Mouse (Mus musculus) cerebellum, postnatal 25 days (tissue): ENCODE results near the gene Twf1.

Source experiments
- DNase-seq, 2 experiments: peaks; one replicate each; pipeline ENCODE4 v3.0.0; 2021; ENCODE audit warnings: mixed read lengths in 2 of 2

Twf1 gene

DNA sequence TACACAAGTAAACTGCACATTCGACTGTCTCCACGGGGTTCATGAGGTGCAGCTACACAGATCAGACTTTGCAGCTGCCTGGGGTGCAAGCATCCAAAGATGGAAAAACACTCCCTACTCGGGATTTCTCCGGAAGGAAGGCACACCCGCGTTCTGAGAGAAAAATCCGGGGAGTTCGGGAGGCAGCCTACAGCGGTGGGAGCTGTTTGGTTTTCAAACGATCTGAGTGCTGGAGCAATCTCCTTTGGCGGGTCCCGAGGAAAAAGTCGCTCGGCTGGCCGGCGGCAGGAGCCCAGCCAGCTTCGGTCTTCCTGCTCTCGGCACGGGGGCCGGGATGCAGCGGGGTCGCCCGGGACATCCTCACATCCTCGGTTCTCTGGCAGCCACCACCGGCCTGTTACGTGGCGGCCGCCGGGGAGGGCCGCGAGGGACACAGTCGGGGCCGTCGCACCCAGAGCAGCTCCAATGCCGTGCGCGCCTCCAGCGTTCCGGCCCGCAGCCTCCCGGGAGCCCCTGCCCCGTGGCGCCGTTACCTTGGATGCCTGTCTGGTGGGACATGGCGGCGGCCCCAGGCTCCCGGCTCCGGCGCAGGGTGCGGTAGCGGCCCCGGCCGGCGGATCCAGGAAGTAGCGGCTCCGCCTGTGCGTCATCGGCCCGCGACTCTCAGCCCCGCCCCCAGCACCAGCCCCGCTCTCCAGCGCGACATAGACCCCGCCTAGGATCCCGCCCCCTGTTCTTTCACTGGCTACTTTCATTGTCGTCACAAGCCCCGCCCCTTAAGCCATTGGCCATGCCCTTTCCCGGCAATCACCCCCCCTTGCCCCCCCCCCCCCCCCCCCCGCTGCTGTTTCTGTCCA lies at the start of gene Twf1:
Gene Twf1, minus strand, starts transcription at position 671 of the 857 bp plus-strand sequence.
- DNase-seq: peak; percentile 99 to 100

DNA sequence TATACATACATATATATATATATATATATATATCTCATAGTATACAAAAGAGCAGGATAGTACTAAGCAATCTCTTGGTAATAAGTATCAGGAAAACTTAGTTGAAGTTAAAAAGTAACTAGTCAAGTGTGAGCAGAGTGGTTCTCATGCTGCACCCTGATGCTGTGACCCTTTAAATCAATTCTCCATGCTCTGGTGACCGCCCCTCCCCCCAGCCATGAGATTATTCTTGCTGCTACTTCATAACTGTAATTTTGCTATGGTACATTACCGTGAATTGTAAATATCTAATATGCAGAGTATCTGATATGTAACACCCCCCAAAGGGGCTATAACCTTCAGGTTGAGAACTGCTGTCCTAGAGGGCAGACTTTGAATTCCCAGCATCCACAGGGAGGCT lies 49.4 kb upstream of the Twf1 start:
- no peak for DNase-seq

DNA sequence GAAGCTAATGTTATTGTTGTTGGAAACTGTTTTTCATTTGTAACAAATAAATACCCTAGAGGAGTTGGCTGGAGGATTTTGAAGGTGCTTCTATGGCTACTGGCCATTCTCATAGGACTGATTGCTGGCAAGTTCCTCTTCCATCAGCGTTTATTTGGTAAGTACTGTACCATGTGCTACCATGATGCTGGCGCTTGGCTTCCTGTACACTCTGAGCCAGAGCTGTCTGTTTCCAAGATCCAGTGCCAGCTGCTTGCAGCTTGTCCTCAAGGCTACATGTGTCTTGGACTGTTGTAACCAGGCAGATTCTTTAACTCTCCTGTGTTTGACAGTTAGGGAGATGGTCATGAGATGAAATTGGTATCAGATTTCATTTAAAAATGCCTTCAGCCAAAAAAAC lies 48.5 kb upstream of the Twf1 start:
- no peak for DNase-seq

DNA sequence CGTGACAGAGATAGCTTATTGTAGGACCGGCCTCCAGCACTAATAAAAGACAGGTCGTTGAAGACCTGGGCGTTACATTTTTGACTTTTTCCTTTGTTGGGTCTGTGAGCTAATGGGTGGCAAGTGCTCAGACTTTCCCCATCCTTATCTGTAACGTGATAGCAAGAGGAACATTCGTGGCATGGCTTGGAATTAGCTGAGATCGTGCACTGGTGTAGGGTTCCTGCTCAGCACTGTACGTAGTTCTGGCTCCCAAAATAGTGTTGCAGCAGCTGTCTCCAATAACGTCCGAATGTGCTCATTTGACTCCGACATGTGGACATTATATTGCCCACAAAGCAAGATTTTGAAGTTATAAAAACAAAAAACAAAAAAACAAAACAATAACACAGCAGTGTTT lies 44.8 kb upstream of the Twf1 start:
- DNase-seq: no peak

DNA sequence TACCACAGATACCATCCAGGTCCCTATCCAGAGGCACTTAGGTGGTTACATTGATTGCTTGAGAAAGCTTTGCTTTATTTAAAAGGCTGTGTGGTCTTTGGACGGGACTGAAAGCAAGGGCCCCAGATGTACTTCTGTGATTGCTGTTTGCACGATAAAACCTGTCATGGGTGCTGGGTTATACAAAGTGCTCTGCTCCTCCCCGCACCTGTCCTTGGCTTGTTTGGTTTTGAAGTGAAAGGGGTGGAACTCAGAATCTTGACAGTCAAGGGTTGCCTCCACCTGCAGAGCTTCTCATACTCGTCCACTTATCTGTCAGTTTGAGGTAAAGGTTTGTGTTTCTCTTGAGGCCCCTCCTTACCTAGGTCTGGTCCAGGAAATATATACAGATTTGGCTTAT lies 40.9 kb upstream of the Twf1 start:
- no peak for DNase-seq

DNA sequence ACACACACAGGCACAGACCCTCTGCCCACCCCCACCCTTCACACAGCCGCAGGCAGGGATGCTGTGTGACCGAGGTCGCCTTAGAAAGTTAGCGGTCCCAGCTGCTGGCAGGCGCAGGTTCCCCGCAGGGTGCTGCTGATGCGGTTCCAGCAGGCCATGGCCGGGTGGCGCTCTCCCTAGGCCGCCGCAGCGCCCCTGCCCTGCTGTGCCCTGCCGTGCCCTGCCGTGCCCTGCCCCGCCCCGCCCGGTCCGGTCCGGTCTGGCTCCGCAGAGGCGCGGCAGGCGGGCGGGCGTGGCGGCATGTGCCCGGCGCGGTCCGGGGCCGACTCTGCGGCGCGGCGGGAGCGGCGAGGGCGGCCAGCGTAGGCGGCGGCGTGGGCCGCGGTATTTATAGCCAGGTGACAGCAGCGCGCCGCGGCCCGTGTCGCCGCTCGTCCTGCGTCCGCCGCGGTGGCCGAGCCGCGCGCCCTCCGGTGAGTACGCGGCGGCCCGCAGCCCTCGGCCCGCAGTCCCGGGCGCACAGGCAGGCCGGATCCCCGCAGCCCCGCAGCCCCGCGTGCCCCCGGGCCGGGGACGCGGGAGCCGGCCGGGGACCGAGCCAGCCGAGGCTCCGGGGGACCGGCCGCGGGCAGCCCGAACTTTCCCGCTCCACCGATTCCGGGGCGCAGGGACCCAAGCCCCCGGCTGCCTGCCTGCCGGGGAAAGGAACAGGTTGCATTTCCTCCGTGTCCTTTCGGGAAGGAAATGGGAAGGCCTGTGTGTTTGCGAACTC lies 39.3 kb upstream of the Twf1 start, which contains the start of gene Tmem117:
Gene Tmem117, plus strand, starts transcription at position 403 of the 772 bp plus-strand sequence.
- peak; percentile 74 to 84 for DNase-seq

DNA sequence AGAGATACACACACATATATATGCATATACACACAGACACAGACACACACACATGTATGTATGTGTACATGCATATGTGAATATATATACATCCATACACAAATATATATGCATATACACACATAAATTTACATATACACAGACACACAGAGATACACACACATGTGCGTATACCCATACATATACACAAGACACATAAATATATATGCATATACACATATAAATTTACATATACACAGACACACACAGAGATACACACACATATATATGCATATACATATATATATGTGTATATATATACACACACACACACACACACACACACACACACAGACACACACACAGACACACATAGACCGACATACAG lies 38.8 kb upstream of the Twf1 start:
- no peak for DNase-seq

DNA sequence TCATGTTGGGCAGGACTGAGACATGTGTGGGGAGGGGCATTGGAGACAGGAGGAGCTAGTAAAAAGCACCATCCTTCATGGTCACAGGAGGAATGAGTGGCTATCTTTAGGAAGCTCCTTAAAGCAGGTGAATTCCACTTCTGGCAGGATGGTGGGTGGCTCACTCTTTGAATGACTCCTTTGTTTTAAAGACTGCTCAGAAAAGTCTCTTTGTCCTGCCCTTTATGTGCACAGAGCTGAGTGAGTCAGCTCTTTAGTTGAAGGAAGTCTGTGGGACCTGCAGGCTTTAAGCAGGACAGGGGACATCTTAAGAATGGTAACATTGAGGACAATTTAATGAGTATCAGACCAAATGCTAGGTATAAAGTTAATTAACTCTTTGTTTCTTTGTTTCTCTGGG lies 31.2 kb upstream of the Twf1 start:
- no peak for DNase-seq

DNA sequence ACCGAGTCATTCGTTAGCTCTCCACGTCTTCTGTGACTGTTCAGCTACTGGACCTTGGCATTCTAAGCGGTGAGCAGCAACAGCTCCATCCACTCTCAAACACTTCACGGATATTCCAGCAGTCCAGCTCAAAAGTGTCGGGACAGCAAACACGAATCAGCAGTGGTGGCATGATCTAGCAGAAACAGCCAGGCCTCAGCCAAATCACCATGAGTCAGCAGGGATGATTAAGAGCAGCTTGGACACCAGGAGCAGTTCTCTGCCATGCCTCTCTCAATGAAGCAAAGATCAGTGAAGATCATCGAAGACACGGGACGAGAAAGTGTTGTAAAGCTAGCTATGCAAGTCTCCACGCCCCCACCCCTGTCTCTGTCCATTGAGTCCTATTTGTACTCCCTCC lies 26.3 kb upstream of the Twf1 start:
- no peak for DNase-seq

DNA sequence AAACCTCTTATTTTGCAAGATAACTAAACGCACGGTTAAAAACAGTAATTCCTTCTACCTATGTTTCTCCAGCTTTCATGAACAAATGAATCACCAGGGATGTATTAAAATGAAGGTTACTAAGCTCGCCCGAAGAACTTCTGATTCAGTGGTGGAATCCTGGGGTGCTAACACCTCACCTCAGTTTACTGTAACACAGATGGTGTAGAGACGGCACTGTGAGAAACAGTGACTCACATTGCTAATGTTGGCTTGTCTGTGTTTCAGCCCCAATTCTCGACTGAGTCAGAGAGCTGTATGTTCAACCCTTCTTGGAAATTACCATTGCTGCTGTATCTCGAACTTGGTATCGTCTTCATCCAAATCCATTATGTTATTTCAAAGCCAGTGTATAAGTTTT lies 18.1 kb upstream of the Twf1 start:
- DNase-seq: no peak

DNA sequence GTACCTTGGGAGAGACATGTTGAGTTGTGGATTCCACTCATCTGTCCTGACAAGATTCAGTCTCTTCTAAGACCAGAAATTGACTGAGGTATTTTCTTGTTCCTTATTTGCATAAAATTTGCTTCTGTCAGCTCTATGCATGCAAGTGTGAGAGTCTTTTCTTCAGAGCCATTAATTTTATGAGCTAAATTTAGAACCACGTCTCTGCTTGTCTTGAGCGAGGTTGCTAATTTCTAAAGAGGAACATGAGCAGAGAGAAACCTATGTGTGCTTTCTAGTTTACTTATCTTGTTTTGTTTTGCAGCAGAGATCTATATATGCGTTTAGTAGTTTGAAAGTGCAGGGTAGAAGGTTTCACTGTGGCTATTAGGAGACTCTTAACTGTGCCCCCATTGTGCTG lies 12.8 kb upstream of the Twf1 start:
- DNase-seq: no peak

DNA sequence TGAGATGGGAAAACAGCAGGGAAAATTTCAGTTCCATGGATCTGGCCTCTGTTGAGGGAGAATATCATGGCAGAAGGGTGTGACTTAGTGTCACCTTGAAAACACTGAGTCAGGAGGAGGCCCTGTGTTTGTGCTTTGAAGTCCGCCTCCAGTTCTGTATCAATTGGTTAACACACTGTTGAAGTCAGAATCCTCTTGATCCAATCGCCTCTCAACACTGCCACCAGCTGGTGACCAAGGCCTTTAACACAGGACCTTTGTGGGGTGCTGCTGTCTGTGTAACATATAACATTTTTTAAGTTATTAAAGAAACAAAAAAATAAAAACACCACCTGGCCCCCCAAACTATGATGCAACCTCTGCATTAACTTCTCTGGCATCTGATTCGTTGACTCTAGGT lies 11.7 kb upstream of the Twf1 start:
- peak; percentile 53 to 80 for DNase-seq

DNA sequence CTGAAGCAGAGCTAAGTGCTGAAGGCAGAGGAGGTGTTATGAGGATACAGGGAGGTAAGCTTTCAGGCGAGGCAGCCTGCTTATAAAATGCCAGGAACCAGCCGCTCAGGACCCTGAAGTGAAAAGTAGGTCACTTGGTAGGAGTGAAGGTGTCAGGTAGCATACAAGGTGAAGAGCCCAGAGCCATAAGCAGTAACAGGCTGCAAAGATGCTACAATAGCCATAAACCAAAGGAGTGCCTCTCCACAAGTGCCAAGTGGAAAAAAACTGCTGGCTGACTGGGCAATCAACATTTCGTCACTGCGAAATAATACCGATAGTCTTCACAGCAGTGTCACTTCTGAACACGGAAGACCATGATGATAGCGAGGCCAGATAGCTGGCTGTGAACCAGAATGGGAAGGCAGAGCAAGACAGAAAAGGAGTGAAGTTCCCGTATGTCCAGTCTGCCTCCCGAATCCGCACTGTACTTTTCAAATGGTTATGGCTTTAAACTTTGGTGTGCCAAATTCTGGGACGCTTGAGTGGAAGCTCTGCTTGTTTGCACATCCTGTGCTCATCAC lies 10.5 kb upstream of the Twf1 start:
- DNase-seq: no peak

DNA sequence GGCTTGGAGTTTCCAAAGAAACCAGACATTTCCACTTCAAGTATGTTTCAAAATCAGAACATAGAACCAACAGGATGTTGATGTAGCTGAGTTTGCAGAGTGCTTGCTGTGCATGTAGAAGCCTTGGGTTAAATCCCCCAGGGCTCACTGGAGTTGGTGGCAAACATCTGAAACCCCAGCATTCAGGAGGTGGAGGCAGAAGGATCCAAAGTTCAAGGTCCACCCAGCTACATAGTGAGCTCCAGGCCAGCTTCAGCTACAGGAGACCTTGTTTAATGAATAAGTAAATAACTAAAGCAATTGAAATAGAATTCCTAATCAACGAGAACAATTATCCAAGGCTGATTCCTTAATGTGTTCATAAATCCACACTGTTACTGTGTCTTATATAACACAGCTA lies 3.9 kb upstream of the Twf1 start:
- DNase-seq: no peak

DNA sequence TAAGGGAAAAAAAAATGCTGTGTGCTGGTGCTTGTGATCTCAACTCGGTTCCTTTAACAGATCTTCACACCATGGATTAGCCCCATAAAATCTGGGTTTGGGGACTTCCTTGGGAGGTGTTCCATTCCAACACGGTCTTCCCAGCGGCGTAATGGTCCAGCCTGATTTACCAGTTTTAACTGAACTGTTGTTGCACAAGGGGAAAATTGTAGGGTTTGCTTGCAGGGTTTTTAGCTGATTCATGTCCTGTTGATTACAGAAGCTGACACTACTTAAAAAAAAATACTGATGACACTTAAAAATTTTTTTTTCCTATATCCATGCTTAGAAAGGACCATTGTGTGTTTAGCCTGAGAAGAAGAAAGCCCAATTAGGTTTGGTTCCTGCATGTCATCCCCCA lies 1.7 kb upstream of the Twf1 start:
- DNase-seq: no peak

DNA sequence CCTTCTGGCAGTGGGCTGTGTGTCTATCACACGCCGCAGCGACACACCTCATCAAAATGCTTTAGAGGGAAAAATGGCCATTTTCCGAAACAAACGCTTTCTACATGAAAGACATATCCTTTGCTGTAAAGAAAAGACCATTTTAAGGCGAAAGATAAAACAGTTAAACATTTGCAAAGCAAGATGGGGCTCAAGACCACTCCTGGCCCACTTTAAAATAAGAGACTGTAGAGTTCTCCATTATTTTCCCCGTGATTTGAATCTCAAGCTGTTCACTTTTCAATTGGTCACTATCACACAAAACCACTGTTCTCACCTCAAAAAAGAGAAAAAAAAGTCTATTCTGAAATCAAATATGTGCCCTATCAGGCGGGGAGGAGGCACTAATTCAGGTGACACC lies 394 bp upstream of the Twf1 start:
- no peak for DNase-seq

DNA sequence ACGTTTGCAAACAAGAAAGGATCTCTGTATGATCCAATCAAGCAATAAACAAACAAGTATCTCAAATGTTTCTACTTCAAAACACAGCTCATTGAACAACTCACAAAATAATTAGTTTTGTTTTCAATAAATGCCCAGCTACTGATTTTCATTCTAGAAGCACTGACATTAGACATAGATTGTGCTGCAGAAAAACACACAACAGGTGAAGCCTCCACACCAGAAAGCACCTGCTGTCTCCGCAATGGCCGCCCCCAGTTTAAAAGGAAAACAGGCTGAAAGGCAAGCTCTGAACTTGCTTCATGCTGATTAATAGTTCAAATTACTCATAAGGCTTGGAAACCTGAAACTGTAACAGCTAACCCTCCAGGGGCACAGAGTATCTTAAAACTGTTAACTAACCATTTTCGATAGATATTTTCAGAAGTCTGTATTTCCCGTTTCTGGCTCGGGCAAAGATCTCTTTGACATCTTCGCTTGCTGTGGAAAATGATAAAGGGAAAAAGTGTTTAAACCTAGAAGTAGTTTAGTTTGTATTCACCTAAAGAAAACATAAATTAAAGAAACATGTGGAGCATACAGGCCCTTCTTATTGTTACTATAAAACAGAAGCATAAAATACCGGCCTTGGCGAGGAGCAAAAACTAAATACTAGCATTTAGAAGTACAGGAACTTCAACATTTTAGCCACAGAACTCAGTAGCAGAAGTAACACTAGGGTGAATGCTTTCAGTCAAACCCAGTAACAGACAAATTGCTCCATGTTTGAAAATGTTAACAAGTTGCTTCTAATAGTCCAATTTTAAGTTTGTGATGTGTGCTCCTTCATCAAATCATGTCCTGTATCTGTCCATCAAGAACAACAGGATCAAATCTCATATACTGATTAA lies 1.6 kb downstream of the Twf1 start:
- DNase-seq: no peak

DNA sequence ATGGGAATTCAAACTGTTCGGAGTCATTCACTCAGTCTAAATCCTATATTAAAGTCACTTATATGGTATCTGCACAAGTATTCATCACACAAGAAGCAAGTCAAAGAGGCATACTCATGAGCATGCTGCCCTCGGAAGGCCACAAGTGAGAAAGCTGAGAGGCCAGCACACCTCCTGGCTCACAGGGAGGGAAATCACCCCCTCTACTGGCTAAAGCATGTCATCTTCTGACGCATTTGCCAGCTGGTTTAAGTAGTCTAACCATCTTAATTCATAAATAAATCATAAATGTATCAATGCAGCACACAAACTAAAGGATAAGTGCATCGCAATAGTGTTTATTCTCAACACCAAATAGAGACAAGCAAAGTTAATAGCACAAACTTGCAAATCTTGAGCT lies 5.0 kb downstream of the Twf1 start:
- no peak for DNase-seq

DNA sequence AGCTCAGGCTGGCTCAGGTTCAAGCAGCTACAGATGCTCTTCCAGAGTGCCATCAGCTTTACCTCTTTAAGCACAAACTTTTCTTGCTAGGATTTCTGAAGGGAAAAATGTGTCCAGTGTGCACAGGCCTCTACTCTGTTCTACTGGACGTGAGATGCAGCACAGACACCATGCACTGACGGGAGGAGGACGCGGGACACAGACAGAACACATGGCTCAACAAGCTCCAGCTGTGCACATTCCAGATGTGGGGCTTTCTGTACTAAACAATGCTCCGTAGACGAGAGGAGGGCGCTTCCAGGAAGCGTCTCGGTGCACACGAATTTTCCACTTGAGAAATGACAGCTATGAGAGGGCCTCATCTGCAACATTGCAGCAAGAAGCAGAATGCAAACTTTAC lies 6.5 kb downstream of the Twf1 start:
- DNase-seq: no peak

DNA sequence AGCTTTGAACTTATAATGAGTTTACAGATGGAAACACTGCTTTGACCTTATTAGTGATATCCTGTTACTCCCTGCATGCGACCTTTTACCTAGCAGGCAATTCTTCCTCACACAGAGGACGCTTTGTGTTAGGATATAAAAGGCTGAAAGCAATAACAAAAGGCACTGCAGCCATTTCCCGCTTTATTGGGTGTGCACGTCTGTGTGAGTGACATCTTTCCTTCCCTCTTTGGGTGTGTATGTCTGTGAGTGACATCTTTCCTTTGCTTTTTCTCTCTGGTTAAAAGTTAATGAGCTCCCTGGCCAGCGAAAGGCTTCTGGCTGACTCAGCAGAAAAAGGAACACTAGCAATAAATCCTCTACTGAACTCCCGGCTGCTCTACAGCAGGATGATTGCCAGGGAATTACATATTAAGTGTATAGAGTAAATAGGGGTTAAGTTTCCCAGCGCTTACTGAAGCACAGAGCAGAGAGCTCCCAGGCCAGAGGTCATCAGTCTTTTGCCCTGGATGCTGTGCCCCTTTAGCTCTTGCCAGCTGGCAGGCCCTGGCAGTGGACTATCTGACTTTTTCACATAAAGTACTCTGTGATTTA lies 7.6 kb downstream of the Twf1 start:
- DNase-seq: no peak

DNA sequence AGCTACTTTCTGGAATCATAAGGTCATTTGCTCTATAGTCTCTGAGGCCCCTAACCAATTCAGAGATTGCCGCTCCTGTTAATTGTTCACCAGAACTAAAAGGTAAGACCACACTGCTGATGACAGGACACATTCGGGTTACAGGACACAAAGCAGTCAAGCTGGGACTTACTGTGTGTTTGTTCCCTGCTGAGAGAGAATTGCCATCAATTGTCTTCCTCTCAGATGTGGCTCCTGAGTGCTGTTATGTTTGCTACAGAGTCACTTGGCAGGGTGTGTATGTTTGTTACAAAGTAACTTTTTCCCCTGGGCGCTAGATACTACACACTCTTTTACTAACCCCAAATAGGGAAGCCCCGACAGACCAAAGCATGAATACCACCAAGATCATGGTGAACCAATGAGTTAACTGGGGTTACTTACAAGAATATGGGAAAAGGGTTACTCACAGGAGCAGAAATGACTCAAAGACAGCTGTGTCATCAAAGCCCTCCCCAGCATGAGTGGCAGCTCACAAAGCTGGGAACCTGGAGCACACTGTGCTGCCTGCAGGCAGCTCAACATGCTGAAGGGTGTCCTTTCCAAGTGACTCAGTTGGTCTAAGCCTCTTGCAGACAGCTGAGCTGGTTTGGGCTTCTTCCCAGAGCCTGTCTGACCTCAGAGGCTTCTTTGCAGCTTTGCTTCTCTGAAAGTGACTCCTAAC lies 15.0 kb downstream of the Twf1 start:
- DNase-seq: no peak

DNA sequence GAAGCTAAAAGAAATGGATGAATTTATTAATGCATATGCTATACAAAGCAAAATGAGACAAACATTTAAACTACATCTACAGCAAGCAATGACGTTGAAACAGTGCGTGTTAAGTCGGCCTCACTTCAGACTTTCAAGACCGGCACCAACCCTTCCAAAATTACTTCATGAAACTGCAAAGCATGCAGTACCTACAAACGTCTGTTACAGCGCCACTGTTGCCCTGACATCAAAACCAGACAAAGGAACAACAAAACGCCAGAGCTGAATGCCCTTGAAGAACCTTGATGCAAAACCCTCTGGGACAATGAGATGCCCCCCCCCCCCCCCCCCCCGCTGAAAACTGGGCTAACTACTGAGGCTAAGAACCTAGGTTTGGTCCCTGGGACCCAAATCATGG lies 16.9 kb downstream of the Twf1 start:
- DNase-seq: no peak
